Mouse (Mus musculus) myocyte (in vitro differentiated cells): ENCODE data around the gene Col8a2. TPM values are rescaled to one million over a fixed set of nuclear protein-coding genes. Genes with fewer than 3 reads are reported as not detected.

ENCODE experiments used
- H3K27me3 ChIP-seq: one replicate; pipeline ENCODE4 v1.6.1; 2011; ENCODE audit not compliant: control insufficient read depth, insufficient read depth, insufficient read length
- H3K36me3 ChIP-seq: one replicate; pipeline ENCODE4 v1.6.1; 2011; ENCODE audit not compliant: control insufficient read depth, insufficient read depth
- H3K4me2 ChIP-seq: one replicate; pipeline ENCODE4 v1.6.1; 2011; ENCODE audit warnings: low read depth, control low read depth
- H3K4me3 ChIP-seq: one replicate; pipeline ENCODE4 v1.5.1; 2011; ENCODE audit warnings: mild to moderate bottlenecking, control low read depth, moderate library complexity
- H3K79me2 ChIP-seq: one replicate; pipeline ENCODE4 v1.6.1; 2011; ENCODE audit not compliant: control insufficient read depth, insufficient read depth
- H3ac ChIP-seq: one replicate; pipeline ENCODE4 v1.6.1; 2011; ENCODE audit not compliant: control insufficient read depth, insufficient read length
- CEBPB ChIP-seq: IDR thresholded peaks from 2 replicates; pipeline ENCODE4 v1.6.1; 2011; ENCODE audit warnings: mild to moderate bottlenecking, moderate library complexity; ENCODE audit not compliant: poor library complexity, insufficient read depth, severe bottlenecking
- E2F4 ChIP-seq: IDR thresholded peaks from one replicate; pipeline ENCODE4 v1.6.1; 2011; ENCODE audit warnings: mild to moderate bottlenecking, control low read depth, moderate library complexity; ENCODE audit not compliant: insufficient read depth
- MAX ChIP-seq: IDR thresholded peaks from one replicate; pipeline ENCODE4 v1.6.1; 2011; ENCODE audit warnings: low read depth, mild to moderate bottlenecking, control low read depth
- MYOD1 ChIP-seq, 3 experiments: IDR thresholded peaks; one replicate each; pipeline ENCODE4 v1.6.1; 2011; ENCODE audit warnings: control low read depth in 2 of 3, low read depth in 2 of 3, mild to moderate bottlenecking in 2 of 3, moderate library complexity in 1 of 3; ENCODE audit not compliant: insufficient read length in 2 of 3, control insufficient read depth in 1 of 3
- MYOG ChIP-seq, 3 experiments: IDR thresholded peaks; one replicate each; pipeline ENCODE4 v1.6.1; 2011; ENCODE audit warnings: control low read depth in 2 of 3, low read depth in 2 of 3, mild to moderate bottlenecking in 2 of 3; ENCODE audit not compliant: insufficient read length in 2 of 3, control insufficient read depth in 1 of 3, insufficient read depth in 1 of 3
- POLR2A ChIP-seq: IDR thresholded peaks from one replicate; pipeline ENCODE4 v1.6.1; 2011; ENCODE audit warnings: low read depth, mild to moderate bottlenecking, control low read depth, moderate library complexity; ENCODE audit not compliant: insufficient read length
- POLR2AphosphoS2 ChIP-seq: IDR thresholded peaks from one replicate; pipeline ENCODE4 v1.6.1; 2011; ENCODE audit warnings: low read depth, control low read depth; ENCODE audit not compliant: insufficient read length
- REST ChIP-seq: IDR thresholded peaks from one replicate; pipeline ENCODE4 v1.6.1; 2011; ENCODE audit warnings: mild to moderate bottlenecking, control low read depth, moderate library complexity; ENCODE audit not compliant: insufficient read depth, insufficient read length
- SRF ChIP-seq: IDR thresholded peaks from one replicate; pipeline ENCODE4 v1.6.1; 2011; ENCODE audit warnings: low read depth; ENCODE audit not compliant: control insufficient read depth, insufficient read length
- TCF12 ChIP-seq: IDR thresholded peaks from one replicate; pipeline ENCODE4 v1.6.1; 2011; ENCODE audit warnings: mild to moderate bottlenecking, control low read depth; ENCODE audit not compliant: poor library complexity, insufficient read depth, severe bottlenecking
- TCF3 ChIP-seq: IDR thresholded peaks from one replicate; pipeline ENCODE4 v1.6.1; 2011; ENCODE audit warnings: low read depth, control low read depth; ENCODE audit not compliant: insufficient read length
- USF1 ChIP-seq: IDR thresholded peaks from one replicate; pipeline ENCODE4 v1.6.1; 2011; ENCODE audit warnings: low read depth, mild to moderate bottlenecking, control low read depth, moderate library complexity
- polyA plus RNA-seq: library from polyadenylated mRNA; unstranded; fragments of >200 nt; fragmentation: generic; extraction: Trizol; gene quantifications from one replicate; pipeline ENCODE4 v1.2.1, GENCODE M21; 2012; ENCODE audit warnings: missing spikeins

Col8a2 gene
- polyA plus RNA-seq, 1 experiment: 0.06 TPM

- no peaks in the 10 kb centered on the region for H3K36me3 ChIP-seq
Observed at GRCm38 (mm10) chr4:126325281-126325861, 38.8 kb downstream of the Col8a2 start, which contains the start of gene Tekt2. Gene Tekt2, minus strand, starts transcription at chr4:126325688.

GRCm38 (mm10) chr4:126326036-126326435, 39.4 kb downstream of the Col8a2 start:
- Histone ChIP-seq H3K4me2 (no peak overlapping the region), H3K4me3 (no peak overlapping the region), H3K27me3 (no peaks in the 10 kb centered on the region), H3K79me2 (peaks cover 1% of the 10 kb centered on the region), H3ac (no peak overlapping the region), H3K36me3 (no peaks in the 10 kb centered on the region)
- TF ChIP-seq USF1: no peak
- no peak for TF ChIP-seq MYOD1 (IDR thresholded peaks at IDR 0.05; ENCODE audit: control insufficient read depth in 1 of 3, insufficient read length in 2 of 3, low read depth in 2 of 3)
- no peak for TF ChIP-seq CEBPB
- no peak for TF ChIP-seq MAX
- no peak for TF ChIP-seq MYOG (IDR thresholded peaks at IDR 0.05; ENCODE audit: control insufficient read depth in 1 of 3, insufficient read depth in 1 of 3, insufficient read length in 2 of 3, low read depth in 2 of 3)
- no peak for TF ChIP-seq POLR2A
- TF ChIP-seq TCF12: no peak
- TF ChIP-seq TCF3: no peak
- TF ChIP-seq E2F4: no peak
- TF ChIP-seq REST: no peak

More at GRCm38 (mm10) chr4:126325281-126325861, 38.8 kb downstream of the Col8a2 start, which contains the start of gene Tekt2:
- H3K79me2 ChIP-seq: peaks cover 8% of the 10 kb centered on the region
- H3K4me2 ChIP-seq: no peak within 1 kb of the TSS
- H3K27me3 ChIP-seq: no peaks in the 10 kb centered on the region
- no peak within 1 kb of the TSS for H3ac ChIP-seq
- H3K4me3 ChIP-seq: no peak within 1 kb of the TSS
- TF ChIP-seq MYOG (IDR thresholded peaks at IDR 0.05; ENCODE audit: control insufficient read depth in 1 of 3, insufficient read depth in 1 of 3, insufficient read length in 2 of 3, low read depth in 2 of 3) (no peak), POLR2A (no peak), E2F4 (no peak), SRF (no peak), CEBPB (no peak), USF1 (no peak), MAX (no peak), MYOD1 (IDR thresholded peaks at IDR 0.05; ENCODE audit: control insufficient read depth in 1 of 3, insufficient read length in 2 of 3, low read depth in 2 of 3) (no peak), TCF3 (no peak), TCF12 (no peak), REST (no peak), POLR2AphosphoS2 (no peak)

- Histone ChIP-seq H3ac (no peak overlapping the region), H3K27me3 (no peaks in the 10 kb centered on the region), H3K4me2 (no peak overlapping the region), H3K4me3 (no peak overlapping the region), H3K79me2 (no peaks in the 10 kb centered on the region), H3K36me3 (peaks cover 6% of the 10 kb centered on the region)
- no peak for TF ChIP-seq E2F4
- no peak for TF ChIP-seq TCF3
- TF ChIP-seq CEBPB: no peak
- TF ChIP-seq SRF: no peak
- TF ChIP-seq USF1: no peak
- no peak for TF ChIP-seq MYOG (IDR thresholded peaks at IDR 0.05; ENCODE audit: control insufficient read depth in 1 of 3, insufficient read depth in 1 of 3, insufficient read length in 2 of 3, low read depth in 2 of 3)
- TF ChIP-seq TCF12: no peak
Observed at GRCm38 (mm10) chr4:126330295-126330694, 43.7 kb downstream of the Col8a2 start.

- Histone ChIP-seq H3K79me2 (no peaks in the 10 kb centered on the region), H3K4me3 (no peak overlapping the region), H3K4me2 (no peak overlapping the region), H3K27me3 (no peaks in the 10 kb centered on the region), H3ac (no peak overlapping the region), H3K36me3 (peaks cover 6% of the 10 kb centered on the region)
- TF ChIP-seq SRF (no peak), USF1 (no peak), MYOG (IDR thresholded peaks at IDR 0.05; ENCODE audit: control insufficient read depth in 1 of 3, insufficient read depth in 1 of 3, insufficient read length in 2 of 3, low read depth in 2 of 3) (no peak), CEBPB (no peak), MAX (no peak), REST (no peak), E2F4 (no peak), POLR2A (no peak), TCF12 (no peak), TCF3 (no peak), MYOD1 (IDR thresholded peaks at IDR 0.05; ENCODE audit: control insufficient read depth in 1 of 3, insufficient read length in 2 of 3, low read depth in 2 of 3) (no peak), POLR2AphosphoS2 (no peak)
Observed at GRCm38 (mm10) chr4:126331751-126332150, 45.2 kb downstream of the Col8a2 start.

- H3K4me2 ChIP-seq: no peak overlapping the region
- H3K27me3 ChIP-seq: no peaks in the 10 kb centered on the region
- peaks cover 6% of the 10 kb centered on the region for H3K36me3 ChIP-seq
- TF ChIP-seq REST: no peak
- no peak for TF ChIP-seq E2F4
- no peak for TF ChIP-seq MYOG (IDR thresholded peaks at IDR 0.05; ENCODE audit: control insufficient read depth in 1 of 3, insufficient read depth in 1 of 3, insufficient read length in 2 of 3, low read depth in 2 of 3)
- TF ChIP-seq POLR2AphosphoS2: no peak
- TF ChIP-seq USF1: no peak
- TF ChIP-seq TCF3: no peak
- TF ChIP-seq MYOD1 (IDR thresholded peaks at IDR 0.05; ENCODE audit: control insufficient read depth in 1 of 3, insufficient read length in 2 of 3, low read depth in 2 of 3): no peak
- TF ChIP-seq CEBPB: no peak
- TF ChIP-seq TCF12: no peak
- TF ChIP-seq SRF: no peak
- no peak for TF ChIP-seq POLR2A
- H3ac ChIP-seq: no peak overlapping the region
- H3K79me2 ChIP-seq: no peaks in the 10 kb centered on the region
- H3K4me3 ChIP-seq: no peak overlapping the region
Observed at GRCm38 (mm10) chr4:126332358-126332757, 45.8 kb downstream of the Col8a2 start.
